Mouse (Mus musculus): ENCODE data around the gene Arhgef3.

Arhgef3 gene

GRCm38 (mm10) chr14:27114362-27115274, at the start of gene Arhgef3:
Gene Arhgef3 (plus strand): TSS chr14:27114899.
- peak; percentile 81 for DNase-seq (ENCODE audit: low spot score)

- DNase-seq (ENCODE audit: low spot score): no peak
Observed at GRCm38 (mm10) chr14:27066171-27066929, 48.3 kb upstream of the Arhgef3 start.

- no peak for DNase-seq (ENCODE audit: low spot score)
Observed at GRCm38 (mm10) chr14:27067866-27068271, 46.8 kb upstream of the Arhgef3 start.

- DNase-seq (ENCODE audit: low spot score): no peak
Observed at GRCm38 (mm10) chr14:27069434-27070097, 45.1 kb upstream of the Arhgef3 start.

GRCm38 (mm10) chr14:27070128-27070527, 44.6 kb upstream of the Arhgef3 start:
- no peak for DNase-seq (ENCODE audit: low spot score)

GRCm38 (mm10) chr14:27070758-27071157, 43.9 kb upstream of the Arhgef3 start:
- DNase-seq (ENCODE audit: low spot score): no peak

- DNase-seq (ENCODE audit: low spot score): no peak
Observed at GRCm38 (mm10) chr14:27071985-27072384, 42.7 kb upstream of the Arhgef3 start.

GRCm38 (mm10) chr14:27075084-27075483, 39.6 kb upstream of the Arhgef3 start:
- no peak for DNase-seq (ENCODE audit: low spot score)

GRCm38 (mm10) chr14:27075909-27076521, 38.7 kb upstream of the Arhgef3 start:
- DNase-seq (ENCODE audit: low spot score): no peak

GRCm38 (mm10) chr14:27076522-27076920, 38.2 kb upstream of the Arhgef3 start:
- DNase-seq (ENCODE audit: low spot score): no peak

- DNase-seq (ENCODE audit: low spot score): no peak
Observed at GRCm38 (mm10) chr14:27081536-27082275, 33.0 kb upstream of the Arhgef3 start.

- no peak for DNase-seq (ENCODE audit: low spot score)
Observed at GRCm38 (mm10) chr14:27085471-27085870, 29.2 kb upstream of the Arhgef3 start.

- no peak for DNase-seq (ENCODE audit: low spot score)
Observed at GRCm38 (mm10) chr14:27085999-27086398, 28.7 kb upstream of the Arhgef3 start.

GRCm38 (mm10) chr14:27094247-27094646, 20.5 kb upstream of the Arhgef3 start:
- DNase-seq (ENCODE audit: low spot score): no peak

- DNase-seq (ENCODE audit: low spot score): no peak
Observed at GRCm38 (mm10) chr14:27096133-27096532, 18.6 kb upstream of the Arhgef3 start.

- peak; percentile 49 for DNase-seq (ENCODE audit: low spot score)
Observed at GRCm38 (mm10) chr14:27096779-27097178, 17.9 kb upstream of the Arhgef3 start.

GRCm38 (mm10) chr14:27101735-27102134, 13.0 kb upstream of the Arhgef3 start:
- DNase-seq (ENCODE audit: low spot score): no peak

GRCm38 (mm10) chr14:27102720-27103119, 12.0 kb upstream of the Arhgef3 start:
- DNase-seq (ENCODE audit: low spot score): no peak

GRCm38 (mm10) chr14:27105731-27106457, 8.8 kb upstream of the Arhgef3 start:
- no peak for DNase-seq (ENCODE audit: low spot score)

GRCm38 (mm10) chr14:27108748-27109504, 5.8 kb upstream of the Arhgef3 start:
- DNase-seq (ENCODE audit: low spot score): peak; percentile 37

All from ovary, postnatal 36 days (tissue).